Mouse (Mus musculus) heart, postnatal 25 days (tissue): Measurements from ENCODE around the gene Ckm. TPM values are rescaled to one million over a fixed set of nuclear protein-coding genes. Genes with fewer than 3 reads are reported as not detected.
A peak's percentile ranks its signal among the peaks of the same experiment; 100 is the strongest.

Experiments used
- DNase-seq: peaks from one replicate; pipeline ENCODE4 v3.0.0; 2022; ENCODE audit warnings: low spot score
- intact Hi-C: fragments of 180-260 bp; cut with DNase I; formaldehyde crosslinking; loops from one replicate; pipeline ENCODE4 v1.15.1; 2025
- total RNA-seq, 2 experiments: library from RNA; stranded (reverse); gene quantifications; 2 replicates each; pipeline ENCODE4 v1.2.3; 2021

Ckm gene
- total RNA-seq, 2 experiments from 2014 or later: 4,463 to 5,048 TPM

GRCm38 (mm10) chr7:19427999-19428650 lies 23.5 kb downstream of the Ckm start:
- no peak for DNase-seq
- intact Hi-C loops: no loop called here

GRCm38 (mm10) chr7:19429726-19430125 lies 25.1 kb downstream of the Ckm start:
- DNase-seq: no peak
- intact Hi-C loops: no loop called here

GRCm38 (mm10) chr7:19430402-19430801 lies 25.8 kb downstream of the Ckm start:
- DNase-seq: no peak
- intact Hi-C loops: no loop called here

GRCm38 (mm10) chr7:19432475-19432874 lies 27.9 kb downstream of the Ckm start:
- no peak for DNase-seq
- intact Hi-C loops: no loop called here

GRCm38 (mm10) chr7:19436276-19436675 lies 31.7 kb downstream of the Ckm start:
- intact Hi-C loops: no loop called here
- no peak for DNase-seq

- intact Hi-C loops: no loop called here
- DNase-seq: no peak
These were observed 32.5 kb downstream of the Ckm start for GRCm38 (mm10) chr7:19437048-19437447.

GRCm38 (mm10) chr7:19441448-19442091 lies 37.0 kb downstream of the Ckm start:
- intact Hi-C loops: no loop called here
- no peak for DNase-seq

GRCm38 (mm10) chr7:19443344-19443743 lies 38.8 kb downstream of the Ckm start:
- intact Hi-C loops: no loop called here
- peak; percentile 52 for DNase-seq

GRCm38 (mm10) chr7:19444801-19445200 lies 40.2 kb downstream of the Ckm start:
- intact Hi-C loops: no loop called here

GRCm38 (mm10) chr7:19447689-19448088 lies 43.1 kb downstream of the Ckm start:
- intact Hi-C loops: no loop called here
- no peak for DNase-seq

More at GRCm38 (mm10) chr7:19444801-19445200, 40.2 kb downstream of the Ckm start:
- DNase-seq: no peak

GRCm38 (mm10) chr7:19449165-19449564 lies 44.6 kb downstream of the Ckm start:
- intact Hi-C loops: no loop called here
- no peak for DNase-seq

GRCm38 (mm10) chr7:19455186-19455585 lies 50.6 kb downstream of the Ckm start:
- no peak for DNase-seq
- intact Hi-C loops: loop anchor here (5.0 kb wide), 1 partner anchor 117 kb away; no protein-coding TSS in a partner anchor

- intact Hi-C loops: loop anchor here (5.0 kb wide), 1 partner anchor 116 kb away; no protein-coding TSS in a partner anchor
These were observed 51.4 kb downstream of the Ckm start for GRCm38 (mm10) chr7:19455819-19456495.

GRCm38 (mm10) chr7:19456628-19457027 lies 52.1 kb downstream of the Ckm start:
- no peak for DNase-seq
- intact Hi-C loops: loop anchor here (5.0 kb wide), 1 partner anchor 116 kb away; no protein-coding TSS in a partner anchor

More at GRCm38 (mm10) chr7:19455819-19456495, 51.4 kb downstream of the Ckm start:
- DNase-seq: no peak

- intact Hi-C loops: loop anchor here (5.0 kb wide), 1 partner anchor 115 kb away; no protein-coding TSS in a partner anchor
- DNase-seq: no peak
These were observed 53.0 kb downstream of the Ckm start for GRCm38 (mm10) chr7:19457414-19458071.

- DNase-seq: no peak
- intact Hi-C loops: loop anchor here (5.0 kb wide), 1 partner anchor 114 kb away; no protein-coding TSS in a partner anchor
These were observed 53.5 kb downstream of the Ckm start for GRCm38 (mm10) chr7:19458072-19458486.

- DNase-seq: peak; percentile 53
- intact Hi-C loops: loop anchor here (5.0 kb wide), 1 partner anchor 114 kb away; no protein-coding TSS in a partner anchor
These were observed 54.1 kb downstream of the Ckm start, which contains the start of gene Mark4 for GRCm38 (mm10) chr7:19458591-19459111. Gene Mark4 (minus strand): TSS chr7:19458821.

GRCm38 (mm10) chr7:19459144-19459870 lies 54.7 kb downstream of the Ckm start:
- intact Hi-C loops: loop anchor here (5.0 kb wide), 1 partner anchor 113 kb away; no protein-coding TSS in a partner anchor
- no peak for DNase-seq

GRCm38 (mm10) chr7:19460500-19460899 lies 55.9 kb downstream of the Ckm start:
- intact Hi-C loops: loop anchor here (2.0 kb wide), 1 partner anchor 16 kb away; no protein-coding TSS in a partner anchor
- DNase-seq: no peak
